ENCODE assay signal across 27 mouse cellular contexts in the genomic region with DNA sequence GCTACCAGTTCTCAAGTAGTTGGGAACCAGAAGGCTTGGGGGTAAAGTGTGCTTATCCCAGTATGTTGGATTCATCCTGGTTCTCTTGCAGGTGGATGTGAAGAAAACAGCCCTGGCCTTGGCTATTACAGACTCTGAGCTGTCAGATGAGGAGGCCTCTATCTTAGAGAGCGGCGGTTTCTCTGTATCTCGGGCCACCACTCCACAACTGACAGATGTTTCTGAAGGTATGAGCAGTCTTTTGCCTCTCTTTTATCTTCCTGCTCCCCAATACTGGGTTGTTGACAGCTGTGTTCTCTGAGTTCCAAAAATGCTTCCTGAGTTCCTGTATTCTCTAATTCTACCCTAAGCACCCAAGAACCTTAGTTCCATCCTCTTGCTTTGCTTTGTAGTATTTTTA. TPM values are rescaled to one million over a fixed set of nuclear protein-coding genes. Genes with fewer than 3 reads are reported as not detected.
DNase-seq lines count a peak whose midpoint lies in the region; ATAC-seq and TF ChIP-seq lines count a peak whose summit lies in the region.
"Had no signal": no experiment of that assay in that cellular context is flagged by ENCODE, and none has a peak within 500 bp of the region (broad histone marks: within the 10 kb centered on the region; RNA-seq: fewer than 3 reads in every experiment).

No protein-coding gene starts in this region.

- 35% methylated on average over 3 of the region's 3 CpGs for WGBS in liver, embryonic 12.5 days (ENCODE audit: insufficient replicate concordance)
- WGBS in liver, embryonic 15.5 days (ENCODE audit: insufficient replicate concordance), result 20% methylated on average over 3 of the region's 3 CpGs
- 94% methylated on average over 3 of the region's 3 CpGs for WGBS in heart, adult 2 months

- peak overlapping the region; percentile 85 for H3K4me3 ChIP-seq in erythroblast, embryonic 14.5 days (replicated peaks)
- H3K4me3 ChIP-seq in liver, embryonic 12.5 days, result peak overlapping the region; percentile 81
- peak overlapping the region; percentile 96 for H3K4me3 ChIP-seq in liver, embryonic 15.5 days (replicated peaks)
- no peak overlapping the region for H3K4me3 ChIP-seq in heart, adult 2 months
- H3K4me3 ChIP-seq: forebrain, embryonic 12.5 days; forebrain, embryonic 15.5 days; heart, embryonic 10.5 days had no signal

- H3K9ac ChIP-seq in liver, embryonic 12.5 days, result peak overlapping the region; percentile 92; the same call in 1 of the 2 replicates
- H3K9ac ChIP-seq in liver, embryonic 15.5 days, result peak overlapping the region; percentile 42
- H3K9ac ChIP-seq in heart, adult 2 months (ENCODE audit: low read depth, low read length), result no peak overlapping the region
- H3K9ac ChIP-seq: forebrain, embryonic 12.5 days; forebrain, embryonic 15.5 days; heart, embryonic 13.5 days; hindbrain, embryonic 14.5 days had no signal

- H3K36me3 ChIP-seq in erythroblast, embryonic 14.5 days (ENCODE audit: control insufficient read depth), result peaks cover 79% of the 10 kb centered on the region
- peaks cover 65% of the 10 kb centered on the region for H3K36me3 ChIP-seq in liver, embryonic 12.5 days
- H3K36me3 ChIP-seq in liver, embryonic 15.5 days (replicated peaks), result peaks cover 64% of the 10 kb centered on the region
- H3K36me3 ChIP-seq in heart, adult 2 months (ENCODE audit: control insufficient read depth, insufficient read depth, low read length), result no peaks in the 10 kb centered on the region; the same call in none of the 2 replicates

- TF ChIP-seq CTCF in heart, adult 2 months (IDR thresholded peaks at IDR 0.05), result no peak

- H3K27ac ChIP-seq in liver, embryonic 12.5 days, result peak overlapping the region; percentile 99
- H3K27ac ChIP-seq in liver, embryonic 15.5 days (replicated peaks), result peak overlapping the region; percentile 99
- no peak overlapping the region for H3K27ac ChIP-seq in heart, adult 2 months
- H3K27ac ChIP-seq: forebrain, embryonic 12.5 days; forebrain, embryonic 15.5 days; heart, embryonic 10.5 days; heart, embryonic 13.5 days; hindbrain, embryonic 14.5 days; hindbrain, postnatal 0 days had no signal

- no peaks in the 10 kb centered on the region for H3K27me3 ChIP-seq in erythroblast, embryonic 14.5 days (ENCODE audit: control insufficient read depth)
- H3K27me3 ChIP-seq in liver, embryonic 12.5 days (replicated peaks), result no peaks in the 10 kb centered on the region
- no peaks in the 10 kb centered on the region for H3K27me3 ChIP-seq in liver, embryonic 15.5 days
- no peaks in the 10 kb centered on the region for H3K27me3 ChIP-seq in heart, adult 2 months (ENCODE audit: control insufficient read depth, insufficient read depth, low read length)
- H3K27me3 ChIP-seq: forebrain, embryonic 12.5 days; forebrain, embryonic 15.5 days; heart, embryonic 13.5 days had no signal

- TF ChIP-seq POLR2A in heart, adult 2 months (IDR thresholded peaks at IDR 0.05; ENCODE audit: insufficient read depth, low read depth, low read length), result no peak

- peaks cover 69% of the 10 kb centered on the region for H3K4me1 ChIP-seq in erythroblast, embryonic 14.5 days (ENCODE audit: control insufficient read depth)
- peaks cover 51% of the 10 kb centered on the region for H3K4me1 ChIP-seq in liver, embryonic 12.5 days
- peaks cover 63% of the 10 kb centered on the region for H3K4me1 ChIP-seq in liver, embryonic 15.5 days (replicated peaks)
- peaks cover 2% of the 10 kb centered on the region for H3K4me1 ChIP-seq in heart, adult 2 months (ENCODE audit: control insufficient read depth, insufficient read depth, low read length)

- intact Hi-C loops in heart, adult 2 months (cut with DNase I), result no loop called here

- no peak for DNase-seq in cerebellum, postnatal 4 days (ENCODE audit: low spot score in 2 of 2)
- no peak for DNase-seq in adrenal gland, postnatal 4 days (ENCODE audit: low spot score in 2 of 2)
- DNase-seq in heart, adult 2 months, result no peak
- DNase-seq: adrenal gland, adult 8-10 months; adrenal gland, postnatal 36 days; cerebellum, adult 11-12 months; cerebellum, adult 8-10 months; cerebellum, postnatal 10 days; cerebellum, postnatal 36 days; gastrocnemius, postnatal 25 days; heart, adult 18-20 months; heart, postnatal 14 days; heart, postnatal 4 days had no signal

- H3K9me3 ChIP-seq in erythroblast, embryonic 14.5 days (ENCODE audit: control insufficient read depth, low read length), result no peaks in the 10 kb centered on the region
- H3K9me3 ChIP-seq in liver, embryonic 12.5 days (replicated peaks), result no peaks in the 10 kb centered on the region
- no peaks in the 10 kb centered on the region for H3K9me3 ChIP-seq in liver, embryonic 15.5 days (replicated peaks)
- H3K9me3 ChIP-seq: forebrain, embryonic 12.5 days; forebrain, embryonic 15.5 days; heart, embryonic 10.5 days; heart, embryonic 13.5 days had no signal

- no peaks in the 10 kb centered on the region for H3K79me2 ChIP-seq in heart, adult 2 months (replicated peaks; ENCODE audit: control insufficient read depth, insufficient read depth, low read length)

- TF ChIP-seq EP300 in heart, adult 2 months (IDR thresholded peaks at IDR 0.05; ENCODE audit: insufficient read depth, low read depth, low read length), result no peak

- peak overlapping the region; percentile 88 for H3K4me2 ChIP-seq in liver, embryonic 12.5 days
- H3K4me2 ChIP-seq in liver, embryonic 15.5 days, result peak overlapping the region; percentile 83
- H3K4me2 ChIP-seq: forebrain, embryonic 12.5 days; forebrain, embryonic 15.5 days; hindbrain, embryonic 14.5 days had no signal

- peak; percentile 23; the same call in 1 of the 2 replicates for ATAC-seq in liver, embryonic 12.5 days
- ATAC-seq in liver, embryonic 15.5 days (ENCODE audit: insufficient read depth), result no peak
- ATAC-seq in megakaryocyte progenitor cell, adult 5-6 weeks (replicated peaks; ENCODE audit: poor library complexity), result peak; percentile 23
- no peak for ATAC-seq in megakaryocyte, adult 5-6 weeks (ENCODE audit: poor library complexity, severe bottlenecking)
- ATAC-seq: CD4-positive, CD25-positive, alpha-beta regulatory T cell, adult 4 months; forebrain, embryonic 15.5 days; hindbrain, postnatal 0 days; inflammation-experienced regulatory T-cells, adult 6 months had no signal

RNA-seq across cellular contexts. Expression of a gene that starts 3.0 kb away (rescaled TPM):
- 10.9 and 14.3 TPM in 2 replicates for polyA plus RNA-seq in erythroblast, embryonic 14.5 days (2012)
- polyA plus RNA-seq in liver, embryonic 12.5 days (2016; fragmentation: Nextera tagmentation; extraction: Ambion mirVana), result 69.4 and 73.5 TPM in 2 replicates
- polyA plus RNA-seq in liver, embryonic 15.5 days (2015; fragmentation: Nextera tagmentation; extraction: Ambion mirVana), result 55.8 and 59.7 TPM in 2 replicates
- 40.8 and 47.4 TPM in 2 replicates for total RNA-seq in megakaryocyte progenitor cell, adult 5-6 weeks (2015)
- total RNA-seq in megakaryocyte progenitor cell, adult 5-6 weeks (2017), result 42.3 and 50.2 TPM in 2 replicates
- 34.9 and 37.0 TPM in 2 replicates for total RNA-seq in megakaryocyte, adult 5-6 weeks (2015)
- 34.8 and 35.9 TPM in 2 replicates for total RNA-seq in megakaryocyte, adult 5-6 weeks (2017)
- total RNA-seq in adrenal gland, postnatal 4 days (2021), result 10 to 100 TPM; 90.3 to 92.2 TPM
- 10 to 100 TPM; 20.3 to 20.5 TPM for total RNA-seq in heart, adult 2 months (2021)
- polyA plus RNA-seq in heart, adult 2 months (2012; rRNA removed), result 35.7 and 51.7 TPM in 2 replicates

RNA-seq across cellular contexts. Expression of a gene that starts 3.1 kb away (rescaled TPM):
- polyA plus RNA-seq in erythroblast, embryonic 14.5 days (2012), result 8.4 and 9.6 TPM in 2 replicates
- polyA plus RNA-seq in liver, embryonic 12.5 days (2016; fragmentation: Nextera tagmentation; extraction: Ambion mirVana), result 53.2 and 54.0 TPM in 2 replicates
- 48.8 and 54.7 TPM in 2 replicates for polyA plus RNA-seq in liver, embryonic 15.5 days (2015; fragmentation: Nextera tagmentation; extraction: Ambion mirVana)
- 16.8 and 17.2 TPM in 2 replicates for total RNA-seq in megakaryocyte progenitor cell, adult 5-6 weeks (2015)
- 40.3 and 52.9 TPM in 2 replicates for total RNA-seq in megakaryocyte progenitor cell, adult 5-6 weeks (2017)
- 31.1 and 32.0 TPM in 2 replicates for total RNA-seq in megakaryocyte, adult 5-6 weeks (2015)
- total RNA-seq in megakaryocyte, adult 5-6 weeks (2017), result 50.6 and 74.5 TPM in 2 replicates
- 10 to 100 TPM; 52.1 to 55.4 TPM for total RNA-seq in adrenal gland, postnatal 4 days (2021)
- total RNA-seq in heart, adult 2 months (2021), result 10 to 100 TPM; 20.7 to 21.8 TPM
- polyA plus RNA-seq in heart, adult 2 months (2012; rRNA removed), result 25.7 and 26.3 TPM in 2 replicates

RNA-seq across cellular contexts. Expression of a gene that starts 11.9 kb away (rescaled TPM):
- polyA plus RNA-seq in erythroblast, embryonic 14.5 days (2012), result 0.05 TPM in 1 of 2 replicates, not detected in the other
- polyA plus RNA-seq in liver, embryonic 12.5 days (2016; fragmentation: Nextera tagmentation; extraction: Ambion mirVana), result 0.36 and 1.1 TPM in 2 replicates
- 2.1 and 2.3 TPM in 2 replicates for polyA plus RNA-seq in liver, embryonic 15.5 days (2015; fragmentation: Nextera tagmentation; extraction: Ambion mirVana)
- total RNA-seq in megakaryocyte progenitor cell, adult 5-6 weeks (2015), result 0.15 and 0.44 TPM in 2 replicates
- total RNA-seq in megakaryocyte progenitor cell, adult 5-6 weeks (2017), result not detected in 2 replicates
- total RNA-seq in megakaryocyte, adult 5-6 weeks (2015), result 0.31 TPM in 1 of 2 replicates, not detected in the other
- not detected in 2 replicates for total RNA-seq in megakaryocyte, adult 5-6 weeks (2017)
- total RNA-seq in adrenal gland, postnatal 4 days (2021), result 1 to 10 TPM in 1 of 2 experiments, under 1 TPM in 1; 0.56 to 1.6 TPM
- 1 to 10 TPM in 1 of 2 experiments, under 1 TPM in 1; 0.34 to 1.0 TPM for total RNA-seq in heart, adult 2 months (2021)
- 1.7 and 1.8 TPM in 2 replicates for polyA plus RNA-seq in heart, adult 2 months (2012; rRNA removed)
- total RNA-seq: hindbrain, postnatal 0 days had no signal
- polyA plus RNA-seq: forebrain, embryonic 12.5 days; forebrain, embryonic 15.5 days; hindbrain, embryonic 11.5 days; hindbrain, embryonic 14.5 days; hindbrain, postnatal 0 days had no signal

RNA-seq across cellular contexts. Expression of a gene that starts 20.6 kb away (rescaled TPM):
- polyA plus RNA-seq in erythroblast, embryonic 14.5 days (2012), result 0.05 and 0.08 TPM in 2 replicates
- 6.7 and 6.8 TPM in 2 replicates for polyA plus RNA-seq in liver, embryonic 12.5 days (2016; fragmentation: Nextera tagmentation; extraction: Ambion mirVana)
- polyA plus RNA-seq in liver, embryonic 15.5 days (2015; fragmentation: Nextera tagmentation; extraction: Ambion mirVana), result 5.8 and 6.2 TPM in 2 replicates
- total RNA-seq in megakaryocyte progenitor cell, adult 5-6 weeks (2015), result 9.3 and 11.1 TPM in 2 replicates
- total RNA-seq in megakaryocyte progenitor cell, adult 5-6 weeks (2017), result 10.4 and 12.6 TPM in 2 replicates
- 6.5 and 11.0 TPM in 2 replicates for total RNA-seq in megakaryocyte, adult 5-6 weeks (2015)
- 8.2 and 9.9 TPM in 2 replicates for total RNA-seq in megakaryocyte, adult 5-6 weeks (2017)
- total RNA-seq in adrenal gland, postnatal 4 days (2021), result 1 to 10 TPM; 4.4 to 4.5 TPM
- 1 to 10 TPM; 3.6 to 4.7 TPM for total RNA-seq in heart, adult 2 months (2021)
- polyA plus RNA-seq in heart, adult 2 months (2012; rRNA removed), result 3.9 and 4.0 TPM in 2 replicates

RNA-seq across cellular contexts. Expression of a gene that starts 22.9 kb away (rescaled TPM):
- 6.7 and 7.3 TPM in 2 replicates for polyA plus RNA-seq in erythroblast, embryonic 14.5 days (2012)
- 43.5 and 46.3 TPM in 2 replicates for polyA plus RNA-seq in liver, embryonic 12.5 days (2016; fragmentation: Nextera tagmentation; extraction: Ambion mirVana)
- polyA plus RNA-seq in liver, embryonic 15.5 days (2015; fragmentation: Nextera tagmentation; extraction: Ambion mirVana), result 43.4 and 44.5 TPM in 2 replicates
- total RNA-seq in megakaryocyte progenitor cell, adult 5-6 weeks (2015), result 20.2 and 21.5 TPM in 2 replicates
- total RNA-seq in megakaryocyte progenitor cell, adult 5-6 weeks (2017), result 24.4 and 24.7 TPM in 2 replicates
- total RNA-seq in megakaryocyte, adult 5-6 weeks (2015), result 36.3 and 39.0 TPM in 2 replicates
- total RNA-seq in megakaryocyte, adult 5-6 weeks (2017), result 44.0 and 47.4 TPM in 2 replicates
- total RNA-seq in adrenal gland, postnatal 4 days (2021), result 10 to 100 TPM; 27.5 to 31.4 TPM
- total RNA-seq in heart, adult 2 months (2021), result 10 to 100 TPM; 13.2 to 17.4 TPM
- polyA plus RNA-seq in heart, adult 2 months (2012; rRNA removed), result 31.4 and 34.9 TPM in 2 replicates

Comparison
In these comparisons a context has a peak if more than half of its experiments do, and no peak if none do; other contexts are left out.
1. ATAC-seq: peak in liver, embryonic 12.5 days (single experiment) and megakaryocyte progenitor cell, adult 5-6 weeks (single experiment); none in liver, embryonic 15.5 days (single experiment) and megakaryocyte, adult 5-6 weeks (single experiment).